Mouse (Mus musculus) limb, embryonic 10.5 days (tissue): ENCODE measurements around the gene Uhrf1. TPM values are rescaled to one million over a fixed set of nuclear protein-coding genes. Genes with fewer than 3 reads are reported as not detected.

ENCODE experiments used
- DNase-seq: peaks from one replicate; pipeline ENCODE4 v3.0.0-alpha.2; 2017; ENCODE audit warnings: low spot score
- H3K27ac ChIP-seq: fragments of 300-500 bp; sonication (generic); 2 replicates; pipeline ENCODE4 v1.5.1; 2016; ENCODE audit warnings: mild to moderate bottlenecking
- H3K27me3 ChIP-seq: fragments of 300-500 bp; sonication (generic); 2 replicates; pipeline ENCODE4 v1.6.1; 2016; ENCODE audit warnings: low read depth, mild to moderate bottlenecking; ENCODE audit not compliant: poor library complexity, severe bottlenecking
- H3K36me3 ChIP-seq: fragments of 300-500 bp; sonication (generic); 2 replicates; pipeline ENCODE4 v1.6.1; 2016; ENCODE audit warnings: mild to moderate bottlenecking, moderate library complexity
- H3K4me1 ChIP-seq: fragments of 300-500 bp; sonication (generic); 2 replicates; pipeline ENCODE4 v1.6.1; 2016
- H3K4me3 ChIP-seq: fragments of 300-500 bp; sonication (generic); 2 replicates; pipeline ENCODE4 v1.5.1; 2016; ENCODE audit warnings: mild to moderate bottlenecking, moderate library complexity
- H3K9me3 ChIP-seq: fragments of 300-500 bp; sonication (generic); replicated peaks from 2 replicates; pipeline ENCODE4 v1.6.1; 2016; ENCODE audit warnings: mild to moderate bottlenecking
- WGBS: fragments of 180-500 bp; shearing (Covaris S2); methylation state at CpG from one replicate; pipeline ENCODE4 v1.1.7; 2016; 5-methylcytosine and 5-hydroxymethylcytosine counted together
- polyA plus RNA-seq: library from polyadenylated mRNA; unstranded; fragments of >200 nt; fragmentation: Nextera tagmentation; extraction: Ambion mirVana; gene quantifications from 2 replicates; pipeline ENCODE4 v1.2.1, GENCODE M21; 2016

Gene Uhrf1
- polyA plus RNA-seq, 1 experiment from 2014 or later = 316 TPM

GRCm38 (mm10) chr17:56370090-56370489 lies 67.0 kb downstream of the Uhrf1 start:
- H3K36me3 ChIP-seq = peaks cover 91% of the 10 kb centered on the region
- 90% methylated on average over 3 of the region's 3 CpGs for WGBS
- H3K4me3 ChIP-seq = no peak overlapping the region
- DNase-seq = no peak
- no peaks in the 10 kb centered on the region for H3K9me3 ChIP-seq
- no peak overlapping the region for H3K27ac ChIP-seq
- peaks cover 19% of the 10 kb centered on the region for H3K4me1 ChIP-seq
- H3K27me3 ChIP-seq = no peaks in the 10 kb centered on the region

GRCm38 (mm10) chr17:56371029-56371660 lies 68.0 kb downstream of the Uhrf1 start:
- H3K4me1 ChIP-seq = peaks cover 9% of the 10 kb centered on the region
- H3K27me3 ChIP-seq = no peaks in the 10 kb centered on the region
- no peaks in the 10 kb centered on the region for H3K9me3 ChIP-seq
- WGBS = 60% methylated on average over 15 of the region's 15 CpGs
- H3K4me3 ChIP-seq = no peak overlapping the region
- H3K36me3 ChIP-seq = peaks cover 92% of the 10 kb centered on the region
- DNase-seq = no peak
- 0 out of 2 replicates have a peak overlapping the region, but pooled peaks have one; percentile 0 for H3K27ac ChIP-seq

- Histone ChIP-seq H3K4me3 (no peak overlapping the region), H3K9me3 (no peaks in the 10 kb centered on the region), H3K27me3 (no peaks in the 10 kb centered on the region), H3K27ac (no peak overlapping the region), H3K4me1 (peaks cover 6% of the 10 kb centered on the region; the same call in 1 of the 2 replicates), H3K36me3 (peaks cover 96% of the 10 kb centered on the region)
- WGBS = 67% methylated on average over 4 of the region's 4 CpGs
- DNase-seq = no peak
These were observed 69.0 kb downstream of the Uhrf1 start for GRCm38 (mm10) chr17:56372109-56372508.

Other genes with a start within 250 kb of the Uhrf1 start
- 33.3 and 40.3 TPM in 2 replicates for gene Ubxn6, start 228.3 kb upstream of the Uhrf1 start, polyA plus RNA-seq
- gene Hdgfl2, start 223.7 kb upstream of the Uhrf1 start, polyA plus RNA-seq = 205 and 213 TPM in 2 replicates
- gene Plin4, start 193.5 kb upstream of the Uhrf1 start, polyA plus RNA-seq = 0.08 and 0.10 TPM in 2 replicates
- 0.21 and 0.36 TPM in 2 replicates for gene Plin5, start 185.7 kb upstream of the Uhrf1 start, polyA plus RNA-seq
- 0.23 TPM in 1 of 2 replicates, not detected in the other for gene Lrg1, start 181.3 kb upstream of the Uhrf1 start, polyA plus RNA-seq
- 0.88 and 1.0 TPM in 2 replicates for gene Sema6b, start 163.0 kb upstream of the Uhrf1 start, polyA plus RNA-seq
- gene Tnfaip8l1, start 140.8 kb upstream of the Uhrf1 start, polyA plus RNA-seq = 6.1 and 10.6 TPM in 2 replicates
- 78.0 and 80.7 TPM in 2 replicates for gene Mydgf, start 119.4 kb upstream of the Uhrf1 start, polyA plus RNA-seq
- 44.5 and 44.8 TPM in 2 replicates for gene Dpp9, start 84.4 kb upstream of the Uhrf1 start, polyA plus RNA-seq
- gene Fem1a, start 46.5 kb upstream of the Uhrf1 start, polyA plus RNA-seq = 12.2 and 14.6 TPM in 2 replicates
- 3.0 TPM in 2 replicates for gene Ticam1, start 26.5 kb upstream of the Uhrf1 start, polyA plus RNA-seq
- 78.2 and 89.7 TPM in 2 replicates for gene Plin3, start 10.4 kb upstream of the Uhrf1 start, polyA plus RNA-seq
- not detected in 2 replicates for gene Arrdc5, start 3.0 kb upstream of the Uhrf1 start, polyA plus RNA-seq
- 37.7 and 46.8 TPM in 2 replicates for gene Kdm4b, start 22.7 kb downstream of the Uhrf1 start, polyA plus RNA-seq
- gene Ptprs, start 173.2 kb downstream of the Uhrf1 start, polyA plus RNA-seq = 69.5 and 83.2 TPM in 2 replicates
- not detected in 2 replicates for gene Znrf4, start 209.1 kb downstream of the Uhrf1 start, polyA plus RNA-seq